Mouse (Mus musculus): ENCODE measurements around the gene Tbc1d10c. TPM values are rescaled to one million over a fixed set of nuclear protein-coding genes. Genes with fewer than 3 reads are reported as not detected.
A peak's percentile ranks its signal among the peaks of the same experiment; 100 is the strongest.

Gene Tbc1d10c
- polyA plus RNA-seq, 1 experiment from 2014 or later = 0.43 TPM

DNA sequence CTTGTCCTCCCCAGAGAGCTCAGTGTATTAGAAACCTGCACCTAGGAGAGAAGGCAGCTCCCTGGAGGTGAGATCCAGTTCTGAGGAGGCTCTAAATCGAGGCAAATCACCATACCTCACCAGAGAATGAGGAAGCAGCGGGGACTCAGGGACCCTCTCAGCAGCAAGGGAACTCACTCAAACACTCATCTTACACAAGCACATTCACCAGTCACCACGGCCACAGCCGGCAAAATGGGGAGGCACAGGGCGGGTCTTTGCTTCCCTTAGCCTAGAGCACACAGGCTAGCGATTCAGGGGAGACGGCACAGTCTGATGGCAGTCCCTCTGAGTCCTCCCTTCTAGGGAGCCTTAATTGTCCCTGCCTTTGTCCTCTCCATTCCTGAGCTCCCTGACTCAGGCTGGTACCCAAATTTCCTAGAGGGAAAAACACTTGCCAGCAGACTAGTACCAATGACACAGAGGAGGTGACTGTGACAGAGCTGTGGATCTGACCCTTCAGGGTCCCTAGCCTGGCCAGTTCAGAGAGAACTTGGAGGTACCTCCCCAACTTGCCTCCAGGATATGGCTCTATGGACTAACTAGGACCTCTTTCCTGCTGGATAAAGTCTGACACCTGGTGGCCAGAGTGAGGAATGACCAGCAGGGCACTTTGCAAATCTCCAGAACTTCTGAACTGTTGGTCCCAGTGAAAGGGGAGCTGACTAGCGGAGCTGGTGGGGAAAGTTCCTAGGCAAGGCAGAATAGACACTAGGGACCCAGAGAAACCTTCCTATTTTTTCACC is 37.0 kb upstream of the Tbc1d10c start:
- WGBS = 25% methylated on average over 8 of the region's 8 CpGs
- ATAC-seq (ENCODE audit: low FRiP score) (no peak), DNase-seq (ENCODE audit: low spot score) (peak; percentile 89)
- H3K4me3 ChIP-seq (replicated peaks; ENCODE audit: low read length) = no peak overlapping the region
- no peak overlapping the region for H3K27ac ChIP-seq
- peaks cover 13% of the 10 kb centered on the region for H3K27me3 ChIP-seq (ENCODE audit: control insufficient read depth, insufficient read depth, low read length)
- H3K9ac ChIP-seq = no peak overlapping the region
- H3K36me3 ChIP-seq (replicated peaks; ENCODE audit: control insufficient read depth, insufficient read depth) = no peaks in the 10 kb centered on the region
- H3K4me2 ChIP-seq (replicated peaks) = no peak overlapping the region
- H3K9me3 ChIP-seq (ENCODE audit: control insufficient read depth, low read length) = no peaks in the 10 kb centered on the region
- peaks cover 10% of the 10 kb centered on the region for H3K4me1 ChIP-seq (replicated peaks; ENCODE audit: control insufficient read depth, insufficient read depth, low read length)

DNA sequence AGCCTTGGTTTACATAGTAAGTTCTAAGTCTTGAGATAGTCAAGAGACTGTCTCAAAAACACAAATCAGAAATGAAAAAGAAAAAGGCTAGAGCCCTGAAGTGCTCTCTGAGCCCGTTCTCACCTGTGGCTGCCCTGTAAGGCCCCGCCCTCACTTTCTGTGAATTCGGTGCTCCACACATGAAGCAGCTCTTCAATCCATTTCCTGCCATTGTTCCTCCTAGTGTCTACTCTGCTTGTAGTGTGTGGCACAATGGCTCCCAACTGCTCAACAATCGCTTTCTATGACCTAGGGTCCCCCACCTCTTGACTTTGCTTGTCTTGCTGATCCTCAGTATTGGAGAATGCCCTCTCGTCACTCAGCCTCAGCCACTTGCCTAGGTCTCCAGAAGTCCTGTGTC is 36.4 kb upstream of the Tbc1d10c start:
- ATAC-seq (ENCODE audit: low FRiP score) (no peak), DNase-seq (ENCODE audit: low spot score) (no peak)
- 74% methylated on average over 5 of the region's 5 CpGs for WGBS
- Histone ChIP-seq H3K27me3 (ENCODE audit: control insufficient read depth, insufficient read depth, low read length) (peaks cover 13% of the 10 kb centered on the region), H3K4me3 (replicated peaks; ENCODE audit: low read length) (no peak overlapping the region), H3K9ac (no peak overlapping the region), H3K36me3 (replicated peaks; ENCODE audit: control insufficient read depth, insufficient read depth) (no peaks in the 10 kb centered on the region), H3K9me3 (ENCODE audit: control insufficient read depth, low read length) (no peaks in the 10 kb centered on the region), H3K27ac (no peak overlapping the region), H3K4me2 (replicated peaks) (no peak overlapping the region), H3K4me1 (replicated peaks; ENCODE audit: control insufficient read depth, insufficient read depth, low read length) (peaks cover 8% of the 10 kb centered on the region)

DNA sequence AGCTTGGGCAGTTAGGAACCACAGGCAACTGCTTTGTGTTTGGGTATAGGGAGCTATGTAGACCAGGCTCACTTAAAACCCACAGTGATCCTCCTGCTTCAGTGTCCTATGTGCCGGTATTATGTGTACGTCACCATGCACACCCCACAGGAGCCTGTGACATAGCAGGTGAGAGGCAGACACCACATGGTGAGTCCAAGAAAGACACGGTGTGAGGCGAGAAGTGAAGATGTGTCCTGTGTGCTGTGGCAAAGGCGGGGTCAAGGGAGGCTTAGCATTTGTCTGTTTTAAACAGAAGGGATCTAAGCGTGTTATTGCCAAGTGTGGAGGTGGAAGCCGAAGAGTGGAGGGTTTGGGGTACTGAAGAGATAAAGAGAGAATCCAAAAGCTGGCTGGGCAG is 35.7 kb upstream of the Tbc1d10c start:
- ATAC-seq (ENCODE audit: low FRiP score) (no peak), DNase-seq (ENCODE audit: low spot score) (no peak)
- Histone ChIP-seq H3K4me2 (replicated peaks) (no peak overlapping the region), H3K36me3 (replicated peaks; ENCODE audit: control insufficient read depth, insufficient read depth) (no peaks in the 10 kb centered on the region), H3K9me3 (ENCODE audit: control insufficient read depth, low read length) (no peaks in the 10 kb centered on the region), H3K27ac (no peak overlapping the region), H3K9ac (no peak overlapping the region), H3K4me1 (replicated peaks; ENCODE audit: control insufficient read depth, insufficient read depth, low read length) (peaks cover 4% of the 10 kb centered on the region; the same call in 1 of the 2 replicates), H3K4me3 (replicated peaks; ENCODE audit: low read length) (no peak overlapping the region), H3K27me3 (ENCODE audit: control insufficient read depth, insufficient read depth, low read length) (peaks cover 13% of the 10 kb centered on the region)
- WGBS = 93% methylated on average over 7 of the region's 7 CpGs

DNA sequence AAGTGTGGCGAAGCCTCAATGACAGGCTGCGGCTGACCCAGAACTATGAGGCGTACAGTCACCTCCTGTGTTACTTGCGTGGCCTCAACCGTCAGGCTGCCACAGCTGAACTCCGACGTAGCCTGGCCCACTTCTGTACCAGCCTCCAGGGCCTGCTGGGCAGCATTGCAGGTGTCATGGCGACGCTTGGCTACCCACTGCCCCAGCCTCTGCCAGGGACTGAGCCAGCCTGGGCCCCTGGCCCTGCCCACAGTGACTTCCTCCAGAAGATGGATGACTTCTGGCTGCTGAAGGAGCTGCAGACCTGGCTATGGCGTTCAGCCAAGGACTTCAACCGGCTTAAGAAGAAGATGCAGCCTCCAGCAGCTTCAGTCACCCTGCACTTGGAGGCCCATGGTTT is 31.1 kb upstream of the Tbc1d10c start:
- WGBS = 78% methylated on average over 11 of the region's 11 CpGs
- Histone ChIP-seq H3K4me2 (replicated peaks) (no peak overlapping the region), H3K9me3 (ENCODE audit: control insufficient read depth, low read length) (no peaks in the 10 kb centered on the region), H3K9ac (no peak overlapping the region), H3K27ac (no peak overlapping the region), H3K36me3 (replicated peaks; ENCODE audit: control insufficient read depth, insufficient read depth) (no peaks in the 10 kb centered on the region), H3K27me3 (ENCODE audit: control insufficient read depth, insufficient read depth, low read length) (peaks cover 5% of the 10 kb centered on the region), H3K4me1 (replicated peaks; ENCODE audit: control insufficient read depth, insufficient read depth, low read length) (peaks cover 12% of the 10 kb centered on the region; the same call in 1 of the 2 replicates), H3K4me3 (replicated peaks; ENCODE audit: low read length) (no peak overlapping the region)
- DNase-seq (ENCODE audit: low spot score) (no peak), ATAC-seq (ENCODE audit: low FRiP score) (no peak)

DNA sequence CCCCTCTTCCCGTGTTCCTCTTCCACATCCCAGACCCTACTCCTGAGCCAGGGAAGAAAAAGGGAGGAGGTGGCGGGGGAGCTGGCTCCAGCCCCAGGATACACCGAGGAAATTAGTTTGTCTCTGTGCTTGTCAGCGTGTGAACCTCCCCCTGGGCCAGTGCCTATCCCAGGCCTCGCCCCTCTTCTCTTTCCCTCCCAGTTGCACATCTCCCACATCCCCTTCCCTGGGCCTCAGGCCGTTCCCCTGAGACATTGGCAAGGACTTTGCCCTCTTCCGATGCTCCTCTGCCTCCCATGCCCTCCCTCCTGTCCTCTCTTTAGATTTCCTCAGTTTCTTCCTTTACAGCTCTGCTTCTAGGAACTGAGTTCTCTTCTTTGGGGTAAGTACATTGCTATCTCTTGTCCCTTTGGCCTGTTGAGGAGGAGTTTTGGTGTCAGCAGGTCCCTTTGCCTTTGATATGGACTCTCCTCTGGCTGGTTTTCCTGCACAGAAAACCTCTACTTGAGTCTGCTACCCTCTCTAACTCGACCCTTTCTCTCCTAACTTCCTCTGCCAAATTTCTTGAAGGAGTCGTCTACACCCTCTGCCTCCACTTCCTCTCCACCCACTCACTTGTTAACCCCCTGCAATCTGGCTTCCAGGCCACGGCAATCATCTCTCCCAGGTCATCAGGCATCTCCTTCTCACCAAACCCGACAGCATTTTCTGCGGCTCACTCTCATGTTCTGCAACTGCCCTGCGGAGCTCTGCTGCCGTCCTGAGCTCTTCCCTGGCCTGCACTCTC is 30.1 kb upstream of the Tbc1d10c start:
- H3K4me1 ChIP-seq (replicated peaks; ENCODE audit: control insufficient read depth, insufficient read depth, low read length) = peaks cover 12% of the 10 kb centered on the region; the same call in 1 of the 2 replicates
- H3K36me3 ChIP-seq (replicated peaks; ENCODE audit: control insufficient read depth, insufficient read depth) = no peaks in the 10 kb centered on the region
- H3K4me2 ChIP-seq (replicated peaks) = no peak overlapping the region
- H3K4me3 ChIP-seq (replicated peaks; ENCODE audit: low read length) = no peak overlapping the region
- 37% methylated on average over 14 of the region's 14 CpGs for WGBS
- H3K9me3 ChIP-seq (ENCODE audit: control insufficient read depth, low read length) = no peaks in the 10 kb centered on the region
- H3K9ac ChIP-seq = no peak overlapping the region
- H3K27me3 ChIP-seq (ENCODE audit: control insufficient read depth, insufficient read depth, low read length) = peaks cover 14% of the 10 kb centered on the region
- DNase-seq (ENCODE audit: low spot score) (no peak), ATAC-seq (ENCODE audit: low FRiP score) (no peak)
- H3K27ac ChIP-seq = no peak overlapping the region

DNA sequence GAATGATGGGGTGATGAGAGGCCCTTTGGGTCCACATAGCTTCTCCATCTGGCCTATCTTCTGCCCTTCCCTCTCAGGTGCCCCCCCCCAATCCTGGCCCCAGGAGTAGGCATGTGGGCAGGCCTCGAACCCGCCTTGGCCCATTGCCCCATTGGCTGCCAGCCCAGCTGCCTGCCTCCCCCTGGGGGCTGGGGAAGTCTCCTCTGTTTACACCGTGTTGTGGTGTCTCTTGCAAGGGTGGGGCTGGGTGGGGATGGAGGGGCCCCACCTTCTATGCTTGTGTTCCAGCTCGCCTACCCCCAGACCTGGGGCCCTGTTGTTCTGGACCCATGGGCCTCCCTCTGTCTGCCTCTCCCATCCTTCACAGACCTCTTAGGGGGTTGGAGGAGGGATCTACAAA is 29.3 kb upstream of the Tbc1d10c start:
- WGBS = 50% methylated on average over 4 of the region's 4 CpGs
- no peaks in the 10 kb centered on the region for H3K36me3 ChIP-seq (replicated peaks; ENCODE audit: control insufficient read depth, insufficient read depth)
- H3K9ac ChIP-seq = no peak overlapping the region
- no peaks in the 10 kb centered on the region for H3K9me3 ChIP-seq (ENCODE audit: control insufficient read depth, low read length)
- H3K4me2 ChIP-seq (replicated peaks) = no peak overlapping the region
- H3K4me3 ChIP-seq (replicated peaks; ENCODE audit: low read length) = no peak overlapping the region
- ATAC-seq (ENCODE audit: low FRiP score) (0 out of 2 replicates have a peak, but pooled peaks have one; percentile 4), DNase-seq (ENCODE audit: low spot score) (no peak)
- peaks cover 21% of the 10 kb centered on the region for H3K27me3 ChIP-seq (ENCODE audit: control insufficient read depth, insufficient read depth, low read length)
- no peak overlapping the region for H3K27ac ChIP-seq
- H3K4me1 ChIP-seq (replicated peaks; ENCODE audit: control insufficient read depth, insufficient read depth, low read length) = peaks cover 12% of the 10 kb centered on the region

DNA sequence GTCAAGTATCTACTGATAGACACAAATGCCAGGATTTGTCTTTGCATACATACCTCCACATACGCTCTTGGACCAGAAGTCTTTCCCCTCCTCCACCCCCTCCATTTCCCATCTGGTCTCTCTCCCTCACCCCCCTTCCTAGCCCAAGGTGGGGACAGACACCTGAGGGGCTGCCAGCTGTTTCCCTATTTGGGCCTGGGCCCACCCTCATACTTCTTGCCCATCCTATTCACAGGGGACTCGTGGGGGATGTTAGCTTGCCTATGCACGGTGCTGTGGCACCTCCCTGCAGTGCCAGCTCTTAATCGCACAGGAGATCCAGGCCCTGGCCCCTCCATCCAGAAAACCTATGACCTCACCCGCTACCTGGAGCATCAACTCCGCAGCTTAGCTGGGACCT is 28.9 kb upstream of the Tbc1d10c start:
- DNase-seq (ENCODE audit: low spot score) (no peak), ATAC-seq (ENCODE audit: low FRiP score) (no peak)
- Histone ChIP-seq H3K27ac (no peak overlapping the region), H3K4me1 (replicated peaks; ENCODE audit: control insufficient read depth, insufficient read depth, low read length) (peaks cover 13% of the 10 kb centered on the region), H3K4me3 (replicated peaks; ENCODE audit: low read length) (no peak overlapping the region), H3K4me2 (replicated peaks) (no peak overlapping the region), H3K27me3 (ENCODE audit: control insufficient read depth, insufficient read depth, low read length) (peaks cover 26% of the 10 kb centered on the region), H3K9me3 (ENCODE audit: control insufficient read depth, low read length) (no peaks in the 10 kb centered on the region), H3K9ac (no peak overlapping the region), H3K36me3 (replicated peaks; ENCODE audit: control insufficient read depth, insufficient read depth) (no peaks in the 10 kb centered on the region)
- WGBS = 80% methylated on average over 6 of the region's 6 CpGs

DNA sequence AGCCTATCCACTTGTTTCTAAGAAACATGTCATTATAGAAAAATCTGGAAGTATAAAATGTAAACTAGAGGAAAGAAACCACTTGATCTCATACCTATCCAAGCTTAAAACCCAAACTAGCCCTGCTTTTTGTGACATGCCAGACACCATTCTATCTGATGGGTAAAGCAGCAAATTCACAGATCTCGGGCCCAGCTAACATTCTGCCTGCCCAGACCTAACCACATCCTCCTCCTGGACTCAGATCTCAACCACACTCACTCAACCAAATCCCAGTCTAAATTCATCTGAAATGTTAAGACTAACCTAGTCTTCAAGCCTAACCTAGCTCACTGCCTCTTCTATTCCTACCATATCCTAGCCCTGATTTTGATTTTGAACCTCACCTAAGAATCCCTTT is 27.7 kb upstream of the Tbc1d10c start:
- Histone ChIP-seq H3K36me3 (replicated peaks; ENCODE audit: control insufficient read depth, insufficient read depth) (no peaks in the 10 kb centered on the region), H3K4me2 (replicated peaks) (no peak overlapping the region)

DNA sequence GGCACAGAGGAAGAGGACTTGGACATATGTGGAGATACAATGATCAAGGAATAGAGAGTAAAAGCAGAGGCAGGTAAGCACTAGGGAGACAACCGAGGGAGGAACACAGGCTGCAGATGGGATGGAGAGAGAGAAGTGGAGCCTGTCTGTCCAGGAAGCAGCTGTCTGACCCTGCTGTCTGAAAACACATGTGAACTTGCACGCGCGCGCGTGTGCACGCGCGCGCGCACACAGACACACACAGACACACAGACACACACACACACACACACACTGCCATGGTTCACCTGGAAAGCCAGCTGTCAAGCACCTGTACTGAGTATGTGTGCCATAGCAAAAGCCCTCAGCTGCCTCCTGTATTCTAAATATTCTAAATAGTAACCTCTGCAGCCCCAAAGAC is 27.2 kb upstream of the Tbc1d10c start:
- no peak overlapping the region for H3K9ac ChIP-seq
- ATAC-seq (ENCODE audit: low FRiP score) (no peak), DNase-seq (ENCODE audit: low spot score) (no peak)
- no peaks in the 10 kb centered on the region for H3K36me3 ChIP-seq (replicated peaks; ENCODE audit: control insufficient read depth, insufficient read depth)
- peaks cover 29% of the 10 kb centered on the region for H3K4me1 ChIP-seq (replicated peaks; ENCODE audit: control insufficient read depth, insufficient read depth, low read length)
- peaks cover 43% of the 10 kb centered on the region for H3K27me3 ChIP-seq (ENCODE audit: control insufficient read depth, insufficient read depth, low read length)
- WGBS = 89% methylated on average over 11 of the region's 11 CpGs
- no peak overlapping the region for H3K4me2 ChIP-seq (replicated peaks)
- H3K27ac ChIP-seq = no peak overlapping the region
- no peak overlapping the region for H3K4me3 ChIP-seq (replicated peaks; ENCODE audit: low read length)
- no peaks in the 10 kb centered on the region for H3K9me3 ChIP-seq (ENCODE audit: control insufficient read depth, low read length)

More for the DNA sequence above, 27.7 kb upstream of the Tbc1d10c start:
- Histone ChIP-seq H3K9ac (no peak overlapping the region), H3K27me3 (ENCODE audit: control insufficient read depth, insufficient read depth, low read length) (peaks cover 38% of the 10 kb centered on the region), H3K4me1 (replicated peaks; ENCODE audit: control insufficient read depth, insufficient read depth, low read length) (peaks cover 24% of the 10 kb centered on the region), H3K27ac (no peak overlapping the region), H3K4me3 (replicated peaks; ENCODE audit: low read length) (no peak overlapping the region), H3K9me3 (ENCODE audit: control insufficient read depth, low read length) (no peaks in the 10 kb centered on the region)
- DNase-seq (ENCODE audit: low spot score) = no peak
- 80% methylated on average over 1 of the region's 1 CpGs for WGBS
- no peak for ATAC-seq (ENCODE audit: low FRiP score)
